Mouse (Mus musculus) myocyte (in vitro differentiated cells): ENCODE results near the gene Xylt1. TPM values are rescaled to one million over a fixed set of nuclear protein-coding genes. Genes with fewer than 3 reads are reported as not detected.

ENCODE experiments used
- H3K27me3 ChIP-seq: one replicate; pipeline ENCODE4 v1.6.1; 2011; ENCODE audit not compliant: control insufficient read depth, insufficient read depth, insufficient read length
- H3K36me3 ChIP-seq: one replicate; pipeline ENCODE4 v1.6.1; 2011; ENCODE audit not compliant: control insufficient read depth, insufficient read depth
- H3K4me2 ChIP-seq: one replicate; pipeline ENCODE4 v1.6.1; 2011; ENCODE audit warnings: low read depth, control low read depth
- H3K4me3 ChIP-seq: one replicate; pipeline ENCODE4 v1.5.1; 2011; ENCODE audit warnings: mild to moderate bottlenecking, control low read depth, moderate library complexity
- H3K79me2 ChIP-seq: one replicate; pipeline ENCODE4 v1.6.1; 2011; ENCODE audit not compliant: control insufficient read depth, insufficient read depth
- H3ac ChIP-seq: one replicate; pipeline ENCODE4 v1.6.1; 2011; ENCODE audit not compliant: control insufficient read depth, insufficient read length
- CEBPB ChIP-seq: IDR thresholded peaks from 2 replicates; pipeline ENCODE4 v1.6.1; 2011; ENCODE audit warnings: mild to moderate bottlenecking, moderate library complexity; ENCODE audit not compliant: poor library complexity, insufficient read depth, severe bottlenecking
- E2F4 ChIP-seq: IDR thresholded peaks from one replicate; pipeline ENCODE4 v1.6.1; 2011; ENCODE audit warnings: mild to moderate bottlenecking, control low read depth, moderate library complexity; ENCODE audit not compliant: insufficient read depth
- MAX ChIP-seq: IDR thresholded peaks from one replicate; pipeline ENCODE4 v1.6.1; 2011; ENCODE audit warnings: low read depth, mild to moderate bottlenecking, control low read depth
- MYOD1 ChIP-seq, 3 experiments: IDR thresholded peaks; one replicate each; pipeline ENCODE4 v1.6.1; 2011; ENCODE audit warnings: control low read depth in 2 of 3, low read depth in 2 of 3, mild to moderate bottlenecking in 2 of 3, moderate library complexity in 1 of 3; ENCODE audit not compliant: insufficient read length in 2 of 3, control insufficient read depth in 1 of 3
- MYOG ChIP-seq, 3 experiments: IDR thresholded peaks; one replicate each; pipeline ENCODE4 v1.6.1; 2011; ENCODE audit warnings: control low read depth in 2 of 3, low read depth in 2 of 3, mild to moderate bottlenecking in 2 of 3; ENCODE audit not compliant: insufficient read length in 2 of 3, control insufficient read depth in 1 of 3, insufficient read depth in 1 of 3
- POLR2A ChIP-seq: IDR thresholded peaks from one replicate; pipeline ENCODE4 v1.6.1; 2011; ENCODE audit warnings: low read depth, mild to moderate bottlenecking, control low read depth, moderate library complexity; ENCODE audit not compliant: insufficient read length
- POLR2AphosphoS2 ChIP-seq: IDR thresholded peaks from one replicate; pipeline ENCODE4 v1.6.1; 2011; ENCODE audit warnings: low read depth, control low read depth; ENCODE audit not compliant: insufficient read length
- REST ChIP-seq: IDR thresholded peaks from one replicate; pipeline ENCODE4 v1.6.1; 2011; ENCODE audit warnings: mild to moderate bottlenecking, control low read depth, moderate library complexity; ENCODE audit not compliant: insufficient read depth, insufficient read length
- SRF ChIP-seq: IDR thresholded peaks from one replicate; pipeline ENCODE4 v1.6.1; 2011; ENCODE audit warnings: low read depth; ENCODE audit not compliant: control insufficient read depth, insufficient read length
- TCF12 ChIP-seq: IDR thresholded peaks from one replicate; pipeline ENCODE4 v1.6.1; 2011; ENCODE audit warnings: mild to moderate bottlenecking, control low read depth; ENCODE audit not compliant: poor library complexity, insufficient read depth, severe bottlenecking
- TCF3 ChIP-seq: IDR thresholded peaks from one replicate; pipeline ENCODE4 v1.6.1; 2011; ENCODE audit warnings: low read depth, control low read depth; ENCODE audit not compliant: insufficient read length
- USF1 ChIP-seq: IDR thresholded peaks from one replicate; pipeline ENCODE4 v1.6.1; 2011; ENCODE audit warnings: low read depth, mild to moderate bottlenecking, control low read depth, moderate library complexity
- polyA plus RNA-seq: library from polyadenylated mRNA; unstranded; fragments of >200 nt; fragmentation: generic; extraction: Trizol; gene quantifications from one replicate; pipeline ENCODE4 v1.2.1, GENCODE M21; 2012; ENCODE audit warnings: missing spikeins

Xylt1 gene
- polyA plus RNA-seq, 1 experiment, result not detected

DNA sequence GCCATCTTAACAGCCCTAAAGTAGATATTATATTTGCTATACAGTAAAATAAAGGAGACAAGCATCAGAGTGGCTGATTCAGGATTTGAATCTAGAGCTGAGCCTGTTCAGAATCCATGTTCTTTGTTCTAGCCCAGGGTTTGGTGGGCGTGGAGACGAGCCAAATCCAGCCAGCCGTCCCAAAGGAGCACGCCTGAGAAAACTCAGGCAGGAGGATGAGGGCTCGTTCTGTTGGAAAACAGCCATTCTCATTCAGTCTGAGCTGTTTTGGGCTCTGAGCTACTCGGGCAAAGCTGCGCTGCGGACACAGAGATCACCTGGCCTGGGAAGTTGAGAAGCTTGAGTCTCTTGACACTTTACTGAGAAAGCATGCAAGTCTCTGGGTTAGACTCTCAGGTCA, 115.0 kb downstream of the Xylt1 start:
- H3K4me2 ChIP-seq, result no peak overlapping the region

DNA sequence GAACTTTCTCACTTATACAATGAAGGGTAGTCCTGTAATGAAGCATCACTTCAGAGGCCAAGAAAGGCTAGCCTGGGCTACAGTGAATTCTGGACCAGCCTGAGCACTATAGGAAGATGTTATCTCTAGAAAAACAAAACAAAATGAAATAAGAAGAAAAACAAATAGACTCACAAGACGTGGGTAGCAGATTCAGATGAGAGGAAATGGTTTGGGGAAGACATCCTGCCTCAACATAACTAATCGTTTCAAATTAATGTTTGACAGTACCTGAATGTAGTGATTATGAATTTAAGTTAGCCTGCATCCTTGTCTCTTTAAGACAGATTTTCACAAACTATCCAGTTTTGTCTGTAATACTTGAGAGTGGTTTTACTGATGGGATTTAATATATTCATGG, 117.4 kb downstream of the Xylt1 start:
- TF ChIP-seq E2F4 (no peak), MYOG (IDR thresholded peaks at IDR 0.05; ENCODE audit: control insufficient read depth in 1 of 3, insufficient read depth in 1 of 3, insufficient read length in 2 of 3, low read depth in 2 of 3) (no peak)
- H3K27me3 ChIP-seq, result no peaks in the 10 kb centered on the region
- no peak overlapping the region for H3K4me2 ChIP-seq
- no peak overlapping the region for H3ac ChIP-seq
- no peak overlapping the region for H3K4me3 ChIP-seq
- H3K79me2 ChIP-seq, result no peaks in the 10 kb centered on the region
- H3K36me3 ChIP-seq, result no peaks in the 10 kb centered on the region

More for the DNA sequence above, 115.0 kb downstream of the Xylt1 start:
- TF ChIP-seq CEBPB, result no peak
- no peak for TF ChIP-seq TCF3
- no peak for TF ChIP-seq SRF
- no peak for TF ChIP-seq E2F4
- TF ChIP-seq POLR2AphosphoS2, result no peak
- no peak for TF ChIP-seq TCF12
- TF ChIP-seq USF1, result no peak
- TF ChIP-seq REST, result no peak
- TF ChIP-seq MYOG (IDR thresholded peaks at IDR 0.05; ENCODE audit: control insufficient read depth in 1 of 3, insufficient read depth in 1 of 3, insufficient read length in 2 of 3, low read depth in 2 of 3), result no peak
- no peak for TF ChIP-seq MYOD1 (IDR thresholded peaks at IDR 0.05; ENCODE audit: control insufficient read depth in 1 of 3, insufficient read length in 2 of 3, low read depth in 2 of 3)
- no peak for TF ChIP-seq MAX
- no peak for TF ChIP-seq POLR2A
- no peak overlapping the region for H3ac ChIP-seq
- H3K4me3 ChIP-seq, result no peak overlapping the region
- no peaks in the 10 kb centered on the region for H3K79me2 ChIP-seq
- no peaks in the 10 kb centered on the region for H3K27me3 ChIP-seq
- H3K36me3 ChIP-seq, result no peaks in the 10 kb centered on the region

DNA sequence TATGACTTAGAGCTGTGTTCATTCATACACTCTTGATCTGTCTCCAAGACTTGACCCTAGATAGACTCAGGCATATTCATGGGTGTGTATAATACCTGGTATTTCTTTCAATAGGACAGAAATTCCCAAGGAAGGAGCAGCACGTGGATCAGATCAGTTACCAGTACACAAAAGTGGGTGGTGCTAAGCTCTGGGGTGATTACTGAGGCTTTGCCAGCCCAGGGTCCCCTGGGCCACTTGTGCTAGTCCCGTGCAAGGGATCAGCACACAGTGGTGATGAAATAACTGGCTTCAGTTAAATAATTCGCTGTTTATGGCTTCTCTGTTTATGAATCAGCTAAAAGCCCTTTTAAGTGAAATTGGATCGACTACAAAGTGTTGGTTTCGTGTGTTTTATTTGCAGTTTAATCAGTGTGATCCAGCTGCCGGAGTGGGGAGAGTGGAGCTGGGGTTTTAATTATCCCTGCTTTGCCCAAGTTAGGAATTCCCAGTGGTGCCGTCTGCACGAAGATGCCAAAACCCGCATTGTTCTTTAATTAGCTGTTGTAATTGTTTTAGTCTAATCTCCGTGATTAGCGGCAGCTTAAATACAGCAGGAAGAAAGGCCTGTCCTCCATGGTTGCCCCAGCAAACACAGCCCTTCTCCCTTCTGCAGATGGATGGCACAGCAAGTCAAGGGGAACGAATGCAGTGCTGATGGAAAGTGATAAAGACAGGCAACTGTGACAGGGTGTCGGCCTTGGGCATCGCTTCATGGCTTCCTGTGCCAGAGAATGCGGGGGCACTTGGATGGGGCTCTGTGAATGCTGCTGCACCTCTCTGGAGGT, 120.8 kb downstream of the Xylt1 start:
- Histone ChIP-seq H3K27me3 (no peaks in the 10 kb centered on the region), H3K4me2 (no peak overlapping the region), H3K4me3 (no peak overlapping the region), H3K36me3 (no peaks in the 10 kb centered on the region), H3ac (no peak overlapping the region), H3K79me2 (no peaks in the 10 kb centered on the region)
- no peak for TF ChIP-seq REST
- TF ChIP-seq SRF, result no peak
- no peak for TF ChIP-seq TCF12
- no peak for TF ChIP-seq POLR2A
- TF ChIP-seq E2F4, result no peak

DNA sequence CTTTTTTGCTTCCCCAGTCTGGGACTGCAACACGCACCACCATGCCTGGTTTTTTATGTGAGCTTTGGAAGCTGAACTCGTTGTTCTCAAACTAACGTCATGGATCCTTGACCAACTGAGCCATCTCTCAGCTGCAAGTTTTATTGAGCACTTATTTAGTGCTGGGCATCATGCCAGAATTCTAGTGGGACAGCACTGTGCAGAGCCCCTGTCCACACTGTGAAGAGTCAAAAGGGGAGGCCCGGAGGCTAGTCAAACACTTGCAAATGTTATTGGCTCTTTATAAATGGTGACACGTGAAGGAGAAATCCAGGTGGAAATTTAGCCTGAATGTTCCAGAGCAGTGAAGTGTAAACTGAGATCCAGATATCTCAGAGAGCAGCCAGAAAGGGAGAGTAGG, 121.6 kb downstream of the Xylt1 start:
- Histone ChIP-seq H3K36me3 (no peaks in the 10 kb centered on the region), H3K27me3 (no peaks in the 10 kb centered on the region), H3K79me2 (no peaks in the 10 kb centered on the region), H3K4me3 (no peak overlapping the region), H3K4me2 (no peak overlapping the region), H3ac (no peak overlapping the region)
- TF ChIP-seq POLR2A (no peak), MYOG (IDR thresholded peaks at IDR 0.05; ENCODE audit: control insufficient read depth in 1 of 3, insufficient read depth in 1 of 3, insufficient read length in 2 of 3, low read depth in 2 of 3) (no peak), SRF (no peak), CEBPB (no peak), REST (no peak), MYOD1 (IDR thresholded peaks at IDR 0.05; ENCODE audit: control insufficient read depth in 1 of 3, insufficient read length in 2 of 3, low read depth in 2 of 3) (no peak), POLR2AphosphoS2 (no peak), TCF3 (no peak), E2F4 (no peak), MAX (no peak), TCF12 (no peak)

DNA sequence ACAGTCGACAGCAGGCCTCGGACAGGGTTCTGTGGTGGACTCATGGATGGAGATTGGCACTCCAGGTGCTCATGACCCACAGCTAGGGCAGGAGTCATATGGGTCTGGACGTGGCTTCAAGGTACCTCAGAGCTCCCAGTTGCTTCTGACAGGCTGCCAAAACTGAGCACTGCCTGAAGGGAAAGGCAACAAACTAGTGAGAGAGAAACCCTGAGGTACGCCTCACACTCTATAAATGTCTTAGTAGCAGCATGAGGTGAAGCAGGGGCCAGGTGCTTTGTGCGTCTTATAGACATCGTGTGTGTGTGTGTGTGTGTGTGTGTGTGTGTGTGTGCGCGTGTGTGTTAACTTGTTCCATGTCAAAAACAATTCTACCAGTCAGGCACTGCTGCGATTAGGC, 122.9 kb downstream of the Xylt1 start:
- Histone ChIP-seq H3K79me2 (no peaks in the 10 kb centered on the region), H3K4me3 (no peak overlapping the region), H3ac (no peak overlapping the region), H3K4me2 (no peak overlapping the region), H3K27me3 (no peaks in the 10 kb centered on the region), H3K36me3 (no peaks in the 10 kb centered on the region)
- no peak for TF ChIP-seq TCF12
